Mouse (Mus musculus) myocyte (in vitro differentiated cells): ENCODE measurements around the gene Dcpp1. TPM values are rescaled to one million over a fixed set of nuclear protein-coding genes. Genes with fewer than 3 reads are reported as not detected.
A peak's percentile ranks its signal among the peaks of the same experiment; 100 is the strongest.

Experiments used
- H3K27me3 ChIP-seq: one replicate; pipeline ENCODE4 v1.6.1; 2011; ENCODE audit not compliant: control insufficient read depth, insufficient read depth, insufficient read length
- H3K36me3 ChIP-seq: one replicate; pipeline ENCODE4 v1.6.1; 2011; ENCODE audit not compliant: control insufficient read depth, insufficient read depth
- H3K4me2 ChIP-seq: one replicate; pipeline ENCODE4 v1.6.1; 2011; ENCODE audit warnings: low read depth, control low read depth
- H3K4me3 ChIP-seq: one replicate; pipeline ENCODE4 v1.5.1; 2011; ENCODE audit warnings: mild to moderate bottlenecking, control low read depth, moderate library complexity
- H3K79me2 ChIP-seq: one replicate; pipeline ENCODE4 v1.6.1; 2011; ENCODE audit not compliant: control insufficient read depth, insufficient read depth
- H3ac ChIP-seq: one replicate; pipeline ENCODE4 v1.6.1; 2011; ENCODE audit not compliant: control insufficient read depth, insufficient read length
- CEBPB ChIP-seq: IDR thresholded peaks from 2 replicates; pipeline ENCODE4 v1.6.1; 2011; ENCODE audit warnings: mild to moderate bottlenecking, moderate library complexity; ENCODE audit not compliant: poor library complexity, insufficient read depth, severe bottlenecking
- E2F4 ChIP-seq: IDR thresholded peaks from one replicate; pipeline ENCODE4 v1.6.1; 2011; ENCODE audit warnings: mild to moderate bottlenecking, control low read depth, moderate library complexity; ENCODE audit not compliant: insufficient read depth
- MAX ChIP-seq: IDR thresholded peaks from one replicate; pipeline ENCODE4 v1.6.1; 2011; ENCODE audit warnings: low read depth, mild to moderate bottlenecking, control low read depth
- MYOD1 ChIP-seq, 3 experiments: IDR thresholded peaks; one replicate each; pipeline ENCODE4 v1.6.1; 2011; ENCODE audit warnings: control low read depth in 2 of 3, low read depth in 2 of 3, mild to moderate bottlenecking in 2 of 3, moderate library complexity in 1 of 3; ENCODE audit not compliant: insufficient read length in 2 of 3, control insufficient read depth in 1 of 3
- MYOG ChIP-seq, 3 experiments: IDR thresholded peaks; one replicate each; pipeline ENCODE4 v1.6.1; 2011; ENCODE audit warnings: control low read depth in 2 of 3, low read depth in 2 of 3, mild to moderate bottlenecking in 2 of 3; ENCODE audit not compliant: insufficient read length in 2 of 3, control insufficient read depth in 1 of 3, insufficient read depth in 1 of 3
- POLR2A ChIP-seq: IDR thresholded peaks from one replicate; pipeline ENCODE4 v1.6.1; 2011; ENCODE audit warnings: low read depth, mild to moderate bottlenecking, control low read depth, moderate library complexity; ENCODE audit not compliant: insufficient read length
- POLR2AphosphoS2 ChIP-seq: IDR thresholded peaks from one replicate; pipeline ENCODE4 v1.6.1; 2011; ENCODE audit warnings: low read depth, control low read depth; ENCODE audit not compliant: insufficient read length
- REST ChIP-seq: IDR thresholded peaks from one replicate; pipeline ENCODE4 v1.6.1; 2011; ENCODE audit warnings: mild to moderate bottlenecking, control low read depth, moderate library complexity; ENCODE audit not compliant: insufficient read depth, insufficient read length
- SRF ChIP-seq: IDR thresholded peaks from one replicate; pipeline ENCODE4 v1.6.1; 2011; ENCODE audit warnings: low read depth; ENCODE audit not compliant: control insufficient read depth, insufficient read length
- TCF12 ChIP-seq: IDR thresholded peaks from one replicate; pipeline ENCODE4 v1.6.1; 2011; ENCODE audit warnings: mild to moderate bottlenecking, control low read depth; ENCODE audit not compliant: poor library complexity, insufficient read depth, severe bottlenecking
- TCF3 ChIP-seq: IDR thresholded peaks from one replicate; pipeline ENCODE4 v1.6.1; 2011; ENCODE audit warnings: low read depth, control low read depth; ENCODE audit not compliant: insufficient read length
- USF1 ChIP-seq: IDR thresholded peaks from one replicate; pipeline ENCODE4 v1.6.1; 2011; ENCODE audit warnings: low read depth, mild to moderate bottlenecking, control low read depth, moderate library complexity
- polyA plus RNA-seq: library from polyadenylated mRNA; unstranded; fragments of >200 nt; fragmentation: generic; extraction: Trizol; gene quantifications from one replicate; pipeline ENCODE4 v1.2.1, GENCODE M21; 2012; ENCODE audit warnings: missing spikeins

Dcpp1 gene
- polyA plus RNA-seq, 1 experiment = not detected

DNA sequence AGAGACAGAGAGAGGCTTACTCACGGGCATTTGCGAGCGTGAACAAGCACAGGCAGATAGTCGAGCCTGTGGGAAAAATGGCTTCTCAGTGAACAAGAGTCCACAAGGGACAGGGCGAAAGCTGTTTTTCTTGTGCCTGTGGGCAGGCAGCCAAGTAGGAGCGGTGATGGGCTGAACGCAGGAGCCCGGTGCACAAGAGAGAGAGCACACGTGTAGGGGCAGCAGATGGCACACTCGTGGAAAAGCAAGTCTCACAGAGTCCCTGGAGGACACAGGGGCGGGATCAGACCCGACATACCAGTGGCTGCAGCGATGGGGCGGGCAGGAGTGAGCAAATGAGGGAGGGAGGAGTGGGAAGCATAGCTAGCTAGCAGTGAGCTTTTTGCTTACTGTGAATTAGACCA, 44.4 kb downstream of the Dcpp1 start:
- H3ac ChIP-seq = peak overlapping the region; percentile 36
- TF ChIP-seq MYOG (IDR thresholded peaks at IDR 0.05; ENCODE audit: control insufficient read depth in 1 of 3, insufficient read depth in 1 of 3, insufficient read length in 2 of 3, low read depth in 2 of 3) = no peak
- no peak for TF ChIP-seq CEBPB
- TF ChIP-seq E2F4 = no peak
- no peak for TF ChIP-seq MYOD1 (IDR thresholded peaks at IDR 0.05; ENCODE audit: control insufficient read depth in 1 of 3, insufficient read length in 2 of 3, low read depth in 2 of 3)
- TF ChIP-seq USF1 = no peak
- TF ChIP-seq TCF3 = no peak
- TF ChIP-seq MAX = no peak
- peak; percentile 25 for TF ChIP-seq POLR2A
- TF ChIP-seq POLR2AphosphoS2 = peak; percentile 56
- TF ChIP-seq TCF12 = no peak
- TF ChIP-seq REST = no peak
- TF ChIP-seq SRF = no peak
- H3K4me3 ChIP-seq = peak overlapping the region; percentile 45
- peak overlapping the region; percentile 76 for H3K4me2 ChIP-seq
- no peaks in the 10 kb centered on the region for H3K79me2 ChIP-seq
- no peaks in the 10 kb centered on the region for H3K36me3 ChIP-seq
- H3K27me3 ChIP-seq = no peaks in the 10 kb centered on the region

DNA sequence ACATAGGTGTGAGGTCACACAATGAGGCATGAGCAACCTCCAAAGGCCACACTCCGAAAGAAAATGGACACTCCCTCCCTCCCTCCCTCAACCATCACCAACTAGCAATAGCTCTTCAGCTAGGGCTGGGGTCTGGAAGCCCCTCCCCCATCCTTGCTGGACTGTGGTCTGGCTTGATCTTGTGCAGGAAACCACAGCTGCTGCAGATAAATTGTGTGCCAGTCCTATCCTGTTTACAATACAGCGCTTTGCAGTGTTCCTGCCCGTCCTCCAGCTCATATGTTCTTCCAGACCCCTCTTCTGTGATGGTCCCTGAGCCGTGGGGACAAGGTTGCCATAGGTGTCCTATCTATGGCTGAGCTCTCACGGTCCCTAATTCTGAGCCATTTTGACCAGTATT, 50.5 kb downstream of the Dcpp1 start:
- H3K4me3 ChIP-seq = no peak overlapping the region
- no peak overlapping the region for H3ac ChIP-seq
- H3K36me3 ChIP-seq = no peaks in the 10 kb centered on the region
- TF ChIP-seq CEBPB (no peak), POLR2A (no peak), TCF12 (no peak)
- no peaks in the 10 kb centered on the region for H3K79me2 ChIP-seq
- H3K4me2 ChIP-seq = no peak overlapping the region
- H3K27me3 ChIP-seq = no peaks in the 10 kb centered on the region

Other genes starting within 250 kb of the Dcpp1 start
- gene Mmp25, start 235.6 kb upstream of the Dcpp1 start, polyA plus RNA-seq = not detected
- 0.14 TPM for gene Bicdl2, start 220.4 kb upstream of the Dcpp1 start, polyA plus RNA-seq
- 199 TPM for gene Hcfc1r1, start 207.3 kb upstream of the Dcpp1 start, polyA plus RNA-seq
- gene Thoc6, start 207.0 kb upstream of the Dcpp1 start, polyA plus RNA-seq = 30.1 TPM
- 328 TPM for gene Tnfrsf12a, start 203.4 kb upstream of the Dcpp1 start, polyA plus RNA-seq
- gene Cldn6, start 201.6 kb upstream of the Dcpp1 start, polyA plus RNA-seq = not detected
- 0.24 TPM for gene Cldn9, start 196.8 kb upstream of the Dcpp1 start, polyA plus RNA-seq
- gene 1520401A03Rik, start 158.1 kb upstream of the Dcpp1 start, polyA plus RNA-seq = 0.40 TPM
- 11.5 TPM for gene Pkmyt1, start 154.5 kb upstream of the Dcpp1 start, polyA plus RNA-seq
- gene Paqr4, start 140.0 kb upstream of the Dcpp1 start, polyA plus RNA-seq = 15.4 TPM
- gene Kremen2, start 135.0 kb upstream of the Dcpp1 start, polyA plus RNA-seq = 0.88 TPM
- 43.5 TPM for gene Flywch1, start 109.3 kb upstream of the Dcpp1 start, polyA plus RNA-seq
- 0.42 TPM for gene Flywch2, start 94.8 kb upstream of the Dcpp1 start, polyA plus RNA-seq
- 58.2 TPM for gene Srrm2, start 90.3 kb upstream of the Dcpp1 start, polyA plus RNA-seq
- 986 TPM for gene Elob, start 51.7 kb upstream of the Dcpp1 start, polyA plus RNA-seq
- gene Prss33, start 44.8 kb upstream of the Dcpp1 start, polyA plus RNA-seq = not detected
- 0.04 TPM for gene Prss32, start 37.0 kb upstream of the Dcpp1 start, polyA plus RNA-seq
- gene Prss41, start 36.7 kb upstream of the Dcpp1 start, polyA plus RNA-seq = 0.05 TPM
- gene Prss21, start 12.8 kb upstream of the Dcpp1 start, polyA plus RNA-seq = not detected
- gene Dcpp2, start within 50 bp of the Dcpp1 start, polyA plus RNA-seq = not detected
- gene Dcpp3, start 36.6 kb downstream of the Dcpp1 start, polyA plus RNA-seq = not detected
- not detected for gene Sbp, start 60.8 kb downstream of the Dcpp1 start, polyA plus RNA-seq
- gene Sbpl, start 74.4 kb downstream of the Dcpp1 start, polyA plus RNA-seq = not detected
- gene Prss30, start 99.7 kb downstream of the Dcpp1 start, polyA plus RNA-seq = 0.06 TPM
- 0.04 TPM for gene Prss22, start 117.2 kb downstream of the Dcpp1 start, polyA plus RNA-seq
- gene Prss27, start 157.3 kb downstream of the Dcpp1 start, polyA plus RNA-seq = 0.14 TPM
- gene Kctd5, start 192.6 kb downstream of the Dcpp1 start, polyA plus RNA-seq = 41.5 TPM